Mouse (Mus musculus): Measurements from ENCODE around the gene Plin3.

GRCm38 (mm10) chr17:56259301-56260037, 33.2 kb downstream of the Plin3 start:
- TF ChIP-seq ZC3H11A (IDR thresholded peaks at IDR 0.05; ENCODE audit: borderline replicate concordance, low read depth, low read length) = no peak
- no peak for TF ChIP-seq ZNF384 (IDR thresholded peaks at IDR 0.05; ENCODE audit: low read depth, low read length)
- no peak for TF ChIP-seq MAFK (IDR thresholded peaks at IDR 0.05; ENCODE audit: insufficient read depth, low read depth, low read length)
- TF ChIP-seq HCFC1 (IDR thresholded peaks at IDR 0.05; ENCODE audit: borderline replicate concordance, insufficient read depth, low read length) = no peak
- no peak for TF ChIP-seq CHD2 (IDR thresholded peaks at IDR 0.05; ENCODE audit: low read depth, low read length)
